In the genomic region with DNA sequence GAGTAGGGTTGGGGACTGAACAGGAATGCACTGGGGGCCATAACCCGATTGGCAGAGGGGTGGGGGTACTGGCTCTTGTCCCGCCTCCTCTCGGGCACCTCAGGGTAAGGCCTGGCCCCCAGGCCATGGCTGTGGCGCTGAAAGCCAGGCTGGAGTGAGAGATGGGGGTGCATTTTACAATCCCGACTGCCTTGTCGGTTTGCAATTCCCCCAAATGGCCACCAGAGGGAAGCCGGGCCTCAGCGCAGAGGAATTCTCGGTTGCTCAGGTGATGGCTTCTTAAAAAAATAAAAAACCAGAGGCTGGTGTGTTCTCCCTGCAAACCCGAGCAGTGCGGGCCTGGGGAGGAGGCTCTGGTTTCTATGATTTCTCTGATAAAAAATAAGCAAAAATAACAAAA, we compare ENCODE assay signal across 9 mouse cellular contexts. TPM values are rescaled to one million over a fixed set of nuclear protein-coding genes. Genes with fewer than 3 reads are reported as not detected.
DNase-seq lines count a peak whose midpoint lies in the region; ATAC-seq and TF ChIP-seq lines count a peak whose summit lies in the region.
"Had no signal": no experiment of that assay in that cellular context is flagged by ENCODE, and none has a peak within 500 bp of the region (broad histone marks: within the 10 kb centered on the region; RNA-seq: fewer than 3 reads in every experiment).

No protein-coding gene starts in this region.

- no peak overlapping the region for H3K4me2 ChIP-seq in intestine, postnatal 0 days (replicated peaks; ENCODE audit: low read depth)
- no peak overlapping the region for H3K4me2 ChIP-seq in intestine, embryonic 15.5 days (replicated peaks)
- H3K4me2 ChIP-seq: limb, embryonic 15.5 days had no signal

- peaks cover 9% of the 10 kb centered on the region for H3K4me1 ChIP-seq in intestine, postnatal 0 days (replicated peaks; ENCODE audit: control insufficient read depth, insufficient read depth, low read length)
- H3K4me1 ChIP-seq in intestine, embryonic 15.5 days (replicated peaks): peaks cover 27% of the 10 kb centered on the region
- peaks cover 3% of the 10 kb centered on the region; the same call in 1 of the 2 replicates for H3K4me1 ChIP-seq in embryonic fibroblast, embryonic 13.5 days (ENCODE audit: control insufficient read depth, insufficient read depth, low read length)

- no peak overlapping the region for H3K27ac ChIP-seq in intestine, postnatal 0 days (ENCODE audit: low read depth, low read length)
- H3K27ac ChIP-seq in intestine, embryonic 15.5 days: no peak overlapping the region
- no peak overlapping the region for H3K27ac ChIP-seq in embryonic fibroblast, embryonic 13.5 days (ENCODE audit: insufficient read depth, low read length)
- H3K27ac ChIP-seq: limb, embryonic 15.5 days had no signal

- no peak overlapping the region for H3K9ac ChIP-seq in intestine, postnatal 0 days (ENCODE audit: low read depth, low read length)
- no peak overlapping the region for H3K9ac ChIP-seq in intestine, embryonic 15.5 days
- H3K9ac ChIP-seq: limb, embryonic 15.5 days had no signal

- no peak for TF ChIP-seq POLR2A in embryonic fibroblast, embryonic 13.5 days (IDR thresholded peaks at IDR 0.05; ENCODE audit: low read depth, low read length)

- peak; percentile 89 for TF ChIP-seq CTCF in intestine, postnatal 0 days (IDR thresholded peaks at IDR 0.05; ENCODE audit: low read depth)
- TF ChIP-seq CTCF in embryonic fibroblast, embryonic 13.5 days (IDR thresholded peaks at IDR 0.05; ENCODE audit: borderline replicate concordance, insufficient read depth, low read length): peak; percentile 54; the same call in 1 of the 2 replicates

- no peaks in the 10 kb centered on the region for H3K9me3 ChIP-seq in intestine, postnatal 0 days (ENCODE audit: control insufficient read depth)
- no peaks in the 10 kb centered on the region for H3K9me3 ChIP-seq in intestine, embryonic 15.5 days
- H3K9me3 ChIP-seq: limb, embryonic 15.5 days had no signal

- DNase-seq in CD4-positive, CD25-positive, alpha-beta regulatory T cell, adult 2 months (ENCODE audit: low read depth, low spot score): peak; percentile 85
- peak; percentile 68 for DNase-seq in adrenal gland, postnatal 14 days
- peak; percentile 69 to 77 for DNase-seq in kidney, postnatal 4 days
- DNase-seq in natural killer cell, adult 2 months (ENCODE audit: low spot score in 2 of 2): peak; percentile 31 to 56
- no peak for DNase-seq in urinary bladder, postnatal 10 days (ENCODE audit: low spot score)

- peaks cover 23% of the 10 kb centered on the region for H3K27me3 ChIP-seq in intestine, postnatal 0 days (replicated peaks; ENCODE audit: control insufficient read depth, insufficient read depth, low read length)
- peaks cover 13% of the 10 kb centered on the region for H3K27me3 ChIP-seq in intestine, embryonic 15.5 days (replicated peaks)

- no peak for ATAC-seq in intestine, postnatal 0 days
- no peak for ATAC-seq in intestine, embryonic 15.5 days

- no peaks in the 10 kb centered on the region for H3K36me3 ChIP-seq in intestine, postnatal 0 days (ENCODE audit: control insufficient read depth, insufficient read depth)
- H3K36me3 ChIP-seq in intestine, embryonic 15.5 days: no peaks in the 10 kb centered on the region
- H3K36me3 ChIP-seq: limb, embryonic 15.5 days had no signal

- H3K4me3 ChIP-seq in intestine, postnatal 0 days (ENCODE audit: low read depth, low read length): no peak overlapping the region
- H3K4me3 ChIP-seq in intestine, embryonic 15.5 days (replicated peaks): no peak overlapping the region
- no peak overlapping the region for H3K4me3 ChIP-seq in embryonic fibroblast, embryonic 13.5 days (ENCODE audit: insufficient read depth, low read length)
- H3K4me3 ChIP-seq: limb, embryonic 15.5 days had no signal

- WGBS in intestine, postnatal 0 days: 5% methylated on average over 11 of the region's 11 CpGs
- 4% methylated on average over 11 of the region's 11 CpGs for WGBS in intestine, embryonic 15.5 days

RNA-seq across cellular contexts. Expression of a gene that starts 2.6 kb away (rescaled TPM):
- 0.58 and 0.94 TPM in 2 replicates for polyA plus RNA-seq in intestine, postnatal 0 days (2015; fragmentation: Nextera tagmentation; extraction: Ambion mirVana)
- 2.7 and 2.8 TPM in 2 replicates for polyA plus RNA-seq in intestine, embryonic 15.5 days (2015; fragmentation: Nextera tagmentation; extraction: Ambion mirVana)
- total RNA-seq in adrenal gland, postnatal 14 days (2021): 2.4 and 5.0 TPM in 2 replicates
- not detected in 2 replicates for polyA plus RNA-seq in embryonic fibroblast, embryonic 13.5 days (2011; ENCODE audit: insufficient read length, low read depth, missing spikeins)

RNA-seq across cellular contexts. Expression of a gene that starts 3.0 kb away (rescaled TPM):
- polyA plus RNA-seq in intestine, postnatal 0 days (2015; fragmentation: Nextera tagmentation; extraction: Ambion mirVana): 0.05 TPM in 1 of 2 replicates, not detected in the other
- polyA plus RNA-seq in intestine, embryonic 15.5 days (2015; fragmentation: Nextera tagmentation; extraction: Ambion mirVana): 0.06 and 0.14 TPM in 2 replicates
- 0.19 TPM in 2 replicates for total RNA-seq in adrenal gland, postnatal 14 days (2021)
- 0.20 TPM in 1 of 2 replicates, not detected in the other for polyA plus RNA-seq in embryonic fibroblast, embryonic 13.5 days (2011; ENCODE audit: insufficient read length, low read depth, missing spikeins)
- polyA plus RNA-seq: limb, embryonic 15.5 days had no signal

RNA-seq across cellular contexts. Expression of a gene that starts 31.3 kb away (rescaled TPM):
- polyA plus RNA-seq in intestine, postnatal 0 days (2015; fragmentation: Nextera tagmentation; extraction: Ambion mirVana): 1.8 TPM in 2 replicates
- polyA plus RNA-seq in intestine, embryonic 15.5 days (2015; fragmentation: Nextera tagmentation; extraction: Ambion mirVana): 3.0 and 3.2 TPM in 2 replicates
- 35.3 and 61.4 TPM in 2 replicates for total RNA-seq in adrenal gland, postnatal 14 days (2021)
- polyA plus RNA-seq in embryonic fibroblast, embryonic 13.5 days (2011; ENCODE audit: insufficient read length, low read depth, missing spikeins): 4.5 and 7.3 TPM in 2 replicates

RNA-seq across cellular contexts. Expression of a gene that starts 53.5 kb away (rescaled TPM):
- 1.6 and 1.8 TPM in 2 replicates for polyA plus RNA-seq in intestine, postnatal 0 days (2015; fragmentation: Nextera tagmentation; extraction: Ambion mirVana)
- 2.7 and 3.0 TPM in 2 replicates for polyA plus RNA-seq in intestine, embryonic 15.5 days (2015; fragmentation: Nextera tagmentation; extraction: Ambion mirVana)
- total RNA-seq in adrenal gland, postnatal 14 days (2021): 5.3 and 6.2 TPM in 2 replicates
- 1.1 and 3.9 TPM in 2 replicates for polyA plus RNA-seq in embryonic fibroblast, embryonic 13.5 days (2011; ENCODE audit: insufficient read length, low read depth, missing spikeins)
